Mouse (Mus musculus): Measurements from ENCODE around the gene Cfap43. TPM values are rescaled to one million over a fixed set of nuclear protein-coding genes. Genes with fewer than 3 reads are reported as not detected.

Cfap43 gene
- polyA plus RNA-seq, 1 experiment from 2014 or later: not detected

DNA sequence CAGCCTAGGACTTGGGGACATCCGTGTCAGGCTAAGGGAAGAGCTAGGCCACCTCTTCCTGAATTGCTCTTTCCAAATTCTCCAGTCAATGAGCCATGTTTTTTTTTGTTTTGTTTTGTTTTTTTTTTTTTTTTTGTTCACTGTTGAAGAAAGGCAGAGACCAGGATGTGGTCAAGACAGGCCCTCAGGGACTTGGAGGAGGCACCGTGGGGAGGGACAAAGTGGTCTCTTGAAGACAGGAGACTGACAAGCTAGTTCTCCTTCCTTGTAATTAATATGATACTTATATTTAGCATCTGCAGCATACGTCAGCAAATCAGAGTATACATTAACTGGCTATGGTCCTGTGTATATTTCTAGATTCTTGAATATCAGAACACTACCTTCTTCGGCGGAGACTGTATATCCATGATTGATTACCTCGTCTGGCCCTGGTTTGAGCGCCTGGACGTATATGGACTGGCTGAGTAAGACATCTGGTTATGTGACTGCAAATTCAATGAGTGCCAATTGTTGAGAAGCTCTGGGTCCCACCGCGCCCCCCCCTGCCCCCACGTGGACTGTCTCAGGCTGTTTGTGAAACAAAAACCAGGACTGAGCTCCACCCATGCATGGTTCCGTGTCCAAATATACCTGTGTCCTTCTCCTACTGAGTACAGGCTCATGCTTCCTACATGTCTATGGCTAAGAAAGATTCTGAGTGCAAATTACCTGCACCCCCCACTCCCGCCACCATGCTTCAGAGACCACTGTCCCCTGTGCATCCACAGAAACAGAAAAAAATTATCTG is 34.6 kb downstream of the Cfap43 start:
- Histone ChIP-seq H3K4me3 (ENCODE audit: low read depth, low read length) (no peak overlapping the region), H3K4me2 (ENCODE audit: low read depth, low read length) (no peak overlapping the region), H3K9ac (ENCODE audit: low read depth, low read length) (no peak overlapping the region), H3K27me3 (ENCODE audit: control insufficient read depth, insufficient read depth, low read depth, low read length) (no peaks in the 10 kb centered on the region), H3K4me1 (ENCODE audit: control insufficient read depth, low read depth, low read length) (no peaks in the 10 kb centered on the region), H3K36me3 (ENCODE audit: control insufficient read depth, insufficient read depth) (no peaks in the 10 kb centered on the region), H3K9me3 (replicated peaks; ENCODE audit: control insufficient read depth, low read length) (no peaks in the 10 kb centered on the region), H3K27ac (ENCODE audit: low read length) (no peak overlapping the region)
- 53% methylated on average over 13 of the region's 13 CpGs for WGBS (ENCODE audit: insufficient replicate concordance)
- ATAC-seq (ENCODE audit: low read depth): no peak

DNA sequence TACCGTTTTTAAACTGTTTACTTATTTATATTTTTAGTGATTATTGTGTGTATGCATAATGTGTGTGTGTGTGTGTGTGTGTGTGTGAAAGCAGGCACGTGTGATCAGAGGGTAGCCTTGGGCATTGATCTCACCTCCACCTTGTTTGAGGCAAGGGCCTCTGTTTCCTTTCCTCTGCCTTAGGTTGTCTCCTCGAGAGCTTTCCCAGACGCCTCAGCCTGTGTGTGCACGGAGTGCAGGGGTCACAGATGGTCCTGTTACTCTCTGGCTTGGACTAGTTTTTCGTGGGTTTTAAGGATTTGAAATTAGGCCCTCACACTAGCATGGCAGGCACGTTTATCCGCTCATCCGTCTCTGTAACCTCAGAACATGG is 36.2 kb downstream of the Cfap43 start:
- no peaks in the 10 kb centered on the region for H3K36me3 ChIP-seq (ENCODE audit: control insufficient read depth, insufficient read depth)
- no peak overlapping the region for H3K4me3 ChIP-seq (ENCODE audit: low read depth, low read length)
- H3K27me3 ChIP-seq (ENCODE audit: control insufficient read depth, insufficient read depth, low read depth, low read length): no peaks in the 10 kb centered on the region
- no peak overlapping the region for H3K4me2 ChIP-seq (ENCODE audit: low read depth, low read length)
- 49% methylated on average over 9 of the region's 9 CpGs for WGBS (ENCODE audit: insufficient replicate concordance)
- H3K9me3 ChIP-seq (replicated peaks; ENCODE audit: control insufficient read depth, low read length): no peaks in the 10 kb centered on the region
- no peaks in the 10 kb centered on the region for H3K4me1 ChIP-seq (ENCODE audit: control insufficient read depth, low read depth, low read length)
- no peak overlapping the region for H3K9ac ChIP-seq (ENCODE audit: low read depth, low read length)
- H3K27ac ChIP-seq (ENCODE audit: low read length): no peak overlapping the region
- ATAC-seq (ENCODE audit: low read depth): no peak

DNA sequence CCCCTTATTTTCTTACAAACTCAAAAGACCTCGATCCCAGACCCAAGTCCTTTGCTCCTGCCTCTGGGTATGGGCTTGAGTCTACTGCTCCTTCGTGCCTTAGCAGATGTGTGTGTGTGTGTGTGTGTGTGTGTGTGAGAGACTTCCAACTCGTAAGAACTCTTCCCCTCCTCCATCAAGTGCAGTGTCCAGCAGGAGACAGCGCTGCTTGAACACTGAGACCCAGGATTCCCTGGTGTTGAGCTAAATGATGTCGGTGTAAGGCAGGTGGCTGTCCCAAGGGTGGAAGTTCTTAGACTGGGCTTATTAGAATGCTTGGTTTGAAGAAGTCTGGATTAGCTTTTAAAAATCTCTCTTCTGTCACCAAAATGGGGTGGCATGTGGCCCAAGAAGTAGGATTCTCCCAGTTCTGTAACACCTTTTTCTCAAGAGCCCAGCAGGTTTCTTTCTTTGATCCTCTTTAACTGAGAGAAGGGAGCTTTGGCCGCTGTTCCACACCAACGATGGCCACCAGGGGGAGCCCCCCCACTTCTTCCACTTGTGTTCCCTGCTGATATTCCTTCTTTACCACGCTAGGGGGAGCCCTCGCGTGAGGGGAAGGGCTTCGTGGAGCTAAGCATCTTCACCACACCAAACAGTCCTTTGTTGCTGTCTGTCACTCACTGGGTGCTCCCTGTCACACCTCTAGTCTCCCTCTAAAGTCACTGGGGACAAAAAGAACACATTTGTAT is 36.8 kb downstream of the Cfap43 start:
- H3K4me1 ChIP-seq (ENCODE audit: control insufficient read depth, low read depth, low read length): no peaks in the 10 kb centered on the region
- no peak overlapping the region for H3K27ac ChIP-seq (ENCODE audit: low read length)
- H3K9me3 ChIP-seq (replicated peaks; ENCODE audit: control insufficient read depth, low read length): no peaks in the 10 kb centered on the region
- no peaks in the 10 kb centered on the region for H3K36me3 ChIP-seq (ENCODE audit: control insufficient read depth, insufficient read depth)
- no peak overlapping the region for H3K9ac ChIP-seq (ENCODE audit: low read depth, low read length)
- no peak overlapping the region for H3K4me2 ChIP-seq (ENCODE audit: low read depth, low read length)
- ATAC-seq (ENCODE audit: low read depth): peak; percentile 50; the same call in 1 of the 2 replicates
- no peaks in the 10 kb centered on the region for H3K27me3 ChIP-seq (ENCODE audit: control insufficient read depth, insufficient read depth, low read depth, low read length)
- no peak overlapping the region for H3K4me3 ChIP-seq (ENCODE audit: low read depth, low read length)
- WGBS (ENCODE audit: insufficient replicate concordance): 19% methylated on average over 11 of the region's 11 CpGs

DNA sequence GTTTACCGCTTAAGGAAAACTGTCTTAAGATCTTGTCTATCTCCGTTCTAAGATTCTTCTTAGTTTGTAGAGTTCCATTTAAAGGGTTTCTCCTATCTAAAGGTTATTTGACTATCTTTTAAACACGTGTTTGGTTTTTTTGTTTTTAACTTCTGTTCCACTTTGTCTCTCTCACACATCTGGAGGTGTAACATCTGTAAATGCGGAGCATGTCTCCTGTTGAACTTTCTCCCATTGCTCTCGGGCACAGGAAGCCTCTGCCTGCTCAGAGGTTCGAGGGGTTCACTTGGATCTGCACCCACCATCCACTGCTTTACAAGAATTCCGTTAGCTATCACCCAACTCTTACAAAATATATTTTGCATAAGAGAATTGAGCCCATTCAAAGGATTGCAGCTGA is 37.5 kb downstream of the Cfap43 start:
- no peak for ATAC-seq (ENCODE audit: low read depth)
- H3K4me2 ChIP-seq (ENCODE audit: low read depth, low read length): no peak overlapping the region
- no peaks in the 10 kb centered on the region for H3K27me3 ChIP-seq (ENCODE audit: control insufficient read depth, insufficient read depth, low read depth, low read length)
- H3K9ac ChIP-seq (ENCODE audit: low read depth, low read length): no peak overlapping the region
- H3K4me1 ChIP-seq (ENCODE audit: control insufficient read depth, low read depth, low read length): no peaks in the 10 kb centered on the region
- H3K36me3 ChIP-seq (ENCODE audit: control insufficient read depth, insufficient read depth): no peaks in the 10 kb centered on the region
- H3K9me3 ChIP-seq (replicated peaks; ENCODE audit: control insufficient read depth, low read length): no peaks in the 10 kb centered on the region
- no peak overlapping the region for H3K4me3 ChIP-seq (ENCODE audit: low read depth, low read length)
- H3K27ac ChIP-seq (ENCODE audit: low read length): no peak overlapping the region
- 58% methylated on average over 7 of the region's 7 CpGs for WGBS (ENCODE audit: insufficient replicate concordance)

DNA sequence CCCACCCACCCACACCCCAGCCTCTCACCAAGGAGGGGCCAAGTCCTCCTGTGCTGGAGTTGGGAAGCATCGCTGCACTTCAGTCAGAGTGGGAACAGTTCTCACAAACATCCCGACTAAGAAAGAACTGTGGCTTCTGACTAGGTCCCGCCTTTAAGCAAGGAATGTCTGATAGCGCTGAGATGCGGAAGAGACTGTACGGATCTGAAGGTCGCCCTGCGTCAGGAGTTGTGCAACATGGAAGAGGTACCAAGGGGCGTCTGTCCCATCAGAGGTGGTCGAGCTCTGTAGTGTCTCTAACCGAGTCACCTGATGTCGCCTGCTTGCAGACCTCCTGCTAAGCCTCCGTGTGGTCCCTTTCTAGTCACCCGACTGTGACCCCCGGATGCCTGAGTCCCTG is 42.8 kb downstream of the Cfap43 start:
- Histone ChIP-seq H3K9ac (ENCODE audit: low read depth, low read length) (no peak overlapping the region), H3K36me3 (ENCODE audit: control insufficient read depth, insufficient read depth) (no peaks in the 10 kb centered on the region), H3K4me3 (ENCODE audit: low read depth, low read length) (no peak overlapping the region), H3K9me3 (replicated peaks; ENCODE audit: control insufficient read depth, low read length) (no peaks in the 10 kb centered on the region), H3K27me3 (ENCODE audit: control insufficient read depth, insufficient read depth, low read depth, low read length) (no peaks in the 10 kb centered on the region), H3K27ac (ENCODE audit: low read length) (no peak overlapping the region), H3K4me1 (ENCODE audit: control insufficient read depth, low read depth, low read length) (no peaks in the 10 kb centered on the region), H3K4me2 (ENCODE audit: low read depth, low read length) (no peak overlapping the region)
- 51% methylated on average over 15 of the region's 15 CpGs for WGBS (ENCODE audit: insufficient replicate concordance)
- ATAC-seq (ENCODE audit: low read depth): no peak

DNA sequence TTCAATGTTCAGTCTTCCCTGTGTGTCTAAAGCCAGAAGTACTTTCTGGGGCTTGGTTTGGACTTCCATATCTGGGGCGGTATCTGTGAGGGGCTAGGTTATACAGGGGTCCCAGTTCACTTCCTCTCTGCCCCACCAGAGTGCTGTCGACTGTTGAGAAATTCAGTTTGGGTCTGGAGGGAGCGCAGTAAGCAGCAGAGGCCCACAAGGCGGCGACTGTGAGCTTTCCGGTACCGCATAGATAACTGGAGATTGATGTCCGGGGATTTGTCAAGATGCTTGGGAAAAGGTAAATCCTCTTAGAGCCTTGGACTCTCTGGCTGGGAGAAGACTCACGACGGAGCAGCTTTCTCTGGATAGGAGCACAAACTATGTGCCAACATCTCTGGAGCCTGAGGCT is 47.6 kb downstream of the Cfap43 start:
- H3K27ac ChIP-seq (ENCODE audit: low read length): no peak overlapping the region
- no peaks in the 10 kb centered on the region for H3K36me3 ChIP-seq (ENCODE audit: control insufficient read depth, insufficient read depth)
- ATAC-seq (ENCODE audit: low read depth): no peak
- H3K4me2 ChIP-seq (ENCODE audit: low read depth, low read length): no peak overlapping the region
- H3K9ac ChIP-seq (ENCODE audit: low read depth, low read length): no peak overlapping the region
- H3K4me3 ChIP-seq (ENCODE audit: low read depth, low read length): no peak overlapping the region
- H3K27me3 ChIP-seq (ENCODE audit: control insufficient read depth, insufficient read depth, low read depth, low read length): no peaks in the 10 kb centered on the region; the same call in 1 of the 2 replicates
- no peaks in the 10 kb centered on the region for H3K9me3 ChIP-seq (replicated peaks; ENCODE audit: control insufficient read depth, low read length)
- WGBS (ENCODE audit: insufficient replicate concordance): 30% methylated on average over 10 of the region's 10 CpGs
- H3K4me1 ChIP-seq (ENCODE audit: control insufficient read depth, low read depth, low read length): no peaks in the 10 kb centered on the region

DNA sequence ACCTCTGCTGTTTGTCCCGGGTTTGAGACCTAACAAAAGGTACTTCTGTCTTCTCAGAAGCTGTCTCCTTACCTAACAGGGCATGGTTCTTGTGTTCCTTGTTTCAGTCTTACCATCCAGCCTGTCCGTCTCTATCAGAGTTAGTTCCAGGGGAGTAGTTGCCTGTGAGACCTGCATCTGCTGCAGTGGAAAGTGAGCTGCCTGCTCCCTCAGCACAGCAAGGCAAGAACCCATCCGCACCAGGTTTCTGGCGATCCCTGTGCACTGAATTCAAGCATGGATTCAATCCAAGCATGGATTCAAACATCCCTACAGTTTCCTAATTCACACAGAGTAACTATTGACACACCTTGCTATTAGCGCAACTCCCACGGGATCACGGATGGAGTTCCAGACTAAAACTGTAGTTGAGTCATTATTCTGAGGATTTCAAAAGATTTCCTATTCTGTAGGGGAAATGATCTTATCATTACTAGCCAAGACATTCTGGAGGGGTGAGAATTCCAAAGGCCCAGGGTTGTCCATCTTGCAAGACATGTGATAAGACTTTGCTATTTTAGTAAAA is 48.9 kb downstream of the Cfap43 start:
- Histone ChIP-seq H3K4me3 (ENCODE audit: low read depth, low read length) (no peak overlapping the region), H3K4me1 (ENCODE audit: control insufficient read depth, low read depth, low read length) (no peaks in the 10 kb centered on the region; the same call in 1 of the 2 replicates), H3K9me3 (replicated peaks; ENCODE audit: control insufficient read depth, low read length) (no peaks in the 10 kb centered on the region), H3K36me3 (ENCODE audit: control insufficient read depth, insufficient read depth) (no peaks in the 10 kb centered on the region), H3K4me2 (ENCODE audit: low read depth, low read length) (no peak overlapping the region), H3K27me3 (ENCODE audit: control insufficient read depth, insufficient read depth, low read depth, low read length) (no peaks in the 10 kb centered on the region; the same call in 1 of the 2 replicates), H3K9ac (ENCODE audit: low read depth, low read length) (no peak overlapping the region), H3K27ac (ENCODE audit: low read length) (no peak overlapping the region)
- no peak for ATAC-seq (ENCODE audit: low read depth)
- WGBS (ENCODE audit: insufficient replicate concordance): 62% methylated on average over 7 of the region's 7 CpGs

DNA sequence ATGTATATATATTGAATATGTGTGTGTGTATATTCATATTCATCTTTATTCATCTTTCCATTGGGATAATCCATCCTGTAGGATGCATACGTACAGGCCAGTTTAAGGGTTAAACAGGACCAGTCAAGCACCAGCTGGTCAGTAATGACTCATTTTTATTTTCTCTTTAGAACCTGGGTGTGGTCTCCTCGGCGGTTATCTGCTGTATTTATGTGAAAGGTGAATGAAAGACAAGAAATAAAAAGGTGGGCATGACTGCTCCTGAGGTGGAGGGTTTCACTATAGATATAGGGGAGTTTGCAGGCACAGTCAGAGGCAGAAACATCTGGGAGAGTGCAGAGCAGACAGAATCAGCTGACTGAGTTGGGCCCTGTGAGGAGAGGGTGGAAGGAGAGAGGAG is 49.6 kb downstream of the Cfap43 start:
- H3K36me3 ChIP-seq (ENCODE audit: control insufficient read depth, insufficient read depth): no peaks in the 10 kb centered on the region
- H3K4me3 ChIP-seq (ENCODE audit: low read depth, low read length): no peak overlapping the region
- H3K9ac ChIP-seq (ENCODE audit: low read depth, low read length): no peak overlapping the region
- H3K9me3 ChIP-seq (replicated peaks; ENCODE audit: control insufficient read depth, low read length): no peaks in the 10 kb centered on the region
- H3K27me3 ChIP-seq (ENCODE audit: control insufficient read depth, insufficient read depth, low read depth, low read length): no peaks in the 10 kb centered on the region; the same call in 1 of the 2 replicates
- WGBS (ENCODE audit: insufficient replicate concordance): 50% methylated on average over 3 of the region's 3 CpGs
- no peak overlapping the region for H3K27ac ChIP-seq (ENCODE audit: low read length)
- no peak for ATAC-seq (ENCODE audit: low read depth)
- no peak overlapping the region for H3K4me2 ChIP-seq (ENCODE audit: low read depth, low read length)
- H3K4me1 ChIP-seq (ENCODE audit: control insufficient read depth, low read depth, low read length): peaks cover 2% of the 10 kb centered on the region; the same call in 1 of the 2 replicates

DNA sequence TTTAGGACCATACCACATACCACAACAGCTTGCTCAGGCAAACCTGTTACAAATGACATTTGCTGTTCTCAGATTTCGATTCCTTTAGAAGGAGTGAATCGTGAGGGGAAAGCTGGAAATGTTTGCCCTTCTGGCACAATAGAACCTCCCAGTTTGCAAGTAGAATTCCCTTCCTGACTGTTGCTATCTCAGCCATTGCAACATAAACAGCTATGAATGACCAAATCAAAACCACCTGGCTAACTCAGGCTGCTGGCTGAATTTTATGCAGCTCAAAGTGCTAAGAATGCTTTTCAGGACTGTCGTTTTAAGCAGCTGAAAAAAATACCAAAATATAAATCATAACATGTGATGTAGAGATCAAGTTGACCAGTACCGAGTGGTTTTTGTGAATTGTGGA is 50.1 kb downstream of the Cfap43 start:
- no peak for ATAC-seq (ENCODE audit: low read depth)
- H3K9me3 ChIP-seq (replicated peaks; ENCODE audit: control insufficient read depth, low read length): no peaks in the 10 kb centered on the region
- no peak overlapping the region for H3K27ac ChIP-seq (ENCODE audit: low read length)
- H3K4me2 ChIP-seq (ENCODE audit: low read depth, low read length): no peak overlapping the region
- no peak overlapping the region for H3K9ac ChIP-seq (ENCODE audit: low read depth, low read length)
- no peak overlapping the region for H3K4me3 ChIP-seq (ENCODE audit: low read depth, low read length)
- WGBS (ENCODE audit: insufficient replicate concordance): 49% methylated on average over 4 of the region's 4 CpGs
- no peaks in the 10 kb centered on the region for H3K36me3 ChIP-seq (ENCODE audit: control insufficient read depth, insufficient read depth)
- H3K4me1 ChIP-seq (ENCODE audit: control insufficient read depth, low read depth, low read length): peaks cover 2% of the 10 kb centered on the region; the same call in 1 of the 2 replicates
- H3K27me3 ChIP-seq (ENCODE audit: control insufficient read depth, insufficient read depth, low read depth, low read length): no peaks in the 10 kb centered on the region; the same call in 1 of the 2 replicates

Data from liver, embryonic 16.5 days (tissue).